Mouse (Mus musculus): Measurements from ENCODE around the gene Gm49342. TPM values are rescaled to one million over a fixed set of nuclear protein-coding genes. Genes with fewer than 3 reads are reported as not detected.
"Not testable (repeated sequence)": the region's sequence is repeated elsewhere in the genome, so short reads cannot be mapped to it uniquely, and the experiment has no call there.

Gene Gm49342
- total RNA-seq (2021): 1 to 10 TPM; 4.6 to 6.6 TPM
- long read RNA-seq, experiment 1: 0 reads
- long read RNA-seq, experiment 2: 0 reads

DNA sequence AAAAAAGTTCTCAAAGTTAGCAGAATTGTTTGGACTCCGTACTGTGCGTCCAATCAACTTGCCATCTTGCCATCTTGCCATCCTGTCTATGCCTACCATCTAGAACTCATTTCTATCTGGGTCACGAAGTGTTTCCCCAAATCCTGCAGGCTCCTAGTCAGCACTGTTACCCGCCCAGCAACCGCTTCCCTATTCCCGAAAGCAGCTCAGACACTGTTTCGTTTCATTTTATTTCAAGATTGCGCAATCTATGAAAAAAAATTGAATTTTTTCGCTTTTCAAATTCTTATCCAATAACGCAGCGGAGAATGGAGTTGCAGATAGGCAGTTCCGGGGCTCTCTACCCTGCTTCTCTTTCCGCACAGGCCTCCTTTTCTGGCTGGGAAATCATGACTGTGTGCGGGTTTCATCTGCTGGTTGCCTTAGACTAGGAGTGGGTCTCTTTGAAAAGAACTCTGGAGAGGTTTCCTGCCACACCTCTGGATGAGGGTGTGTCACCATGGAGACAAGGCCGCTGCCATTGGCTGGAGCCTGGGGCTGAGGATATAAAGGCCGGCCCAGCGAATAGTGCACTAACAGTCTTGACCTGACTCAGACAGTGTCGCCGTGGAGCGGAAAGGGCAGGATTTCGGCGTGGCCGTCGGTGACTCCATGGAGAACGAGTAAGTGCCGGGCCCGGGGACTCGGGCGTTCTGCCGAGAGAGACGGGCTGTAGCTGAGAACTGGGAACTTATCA, at the start of gene Gm49342:
TSS of gene Gm49342 (plus strand) at position 586 of the 736 bp plus-strand sequence.
- DNase-seq: peak; percentile 95
- intact Hi-C loops (cut with DNase I; ENCODE audit: low total_unique reads): no loop called here

- DNase-seq: no peak
- intact Hi-C loops (cut with DNase I; ENCODE audit: low total_unique reads): no loop called here
Observed at GRCm38 (mm10) chr14:50895407-50895806, 48.9 kb upstream of the Gm49342 start.

DNA sequence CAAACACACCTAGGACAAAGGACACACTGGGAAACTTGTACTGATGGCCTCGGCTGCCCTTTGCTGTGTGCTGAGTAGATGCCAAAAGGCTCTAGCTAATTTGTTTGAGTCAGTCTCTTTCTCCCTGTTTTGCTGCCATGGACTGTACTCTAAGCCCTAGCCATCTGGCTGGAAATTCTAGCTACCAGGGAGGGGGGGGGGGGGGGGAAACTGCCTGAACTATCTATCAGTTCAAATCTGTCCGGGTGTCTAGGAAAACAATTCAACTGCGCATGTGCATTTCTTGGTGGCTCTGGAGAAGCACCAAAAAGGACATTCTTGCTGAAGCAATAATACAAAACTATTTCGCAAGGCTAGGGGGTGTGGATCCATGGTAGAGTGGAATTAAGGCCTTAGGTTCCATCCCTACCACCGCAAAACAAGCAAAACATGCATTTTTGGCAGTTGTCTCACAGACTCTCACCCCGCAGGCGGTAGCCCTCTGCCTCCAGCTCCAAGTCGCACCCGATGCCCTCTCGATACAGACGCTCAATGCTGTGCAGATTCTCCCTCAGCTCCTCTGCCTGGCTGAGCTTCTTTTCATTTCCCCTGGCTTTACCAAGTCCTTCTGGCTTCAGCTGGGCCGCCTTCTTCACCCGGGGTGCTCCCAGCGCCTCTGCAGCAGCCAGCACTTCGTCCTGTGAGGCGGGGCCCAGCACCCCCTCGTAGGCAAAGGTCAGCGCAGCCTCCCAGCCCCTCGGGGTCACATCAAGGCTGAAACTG, 48.2 kb upstream of the Gm49342 start:
- intact Hi-C loops (cut with DNase I; ENCODE audit: low total_unique reads): no loop called here

DNA sequence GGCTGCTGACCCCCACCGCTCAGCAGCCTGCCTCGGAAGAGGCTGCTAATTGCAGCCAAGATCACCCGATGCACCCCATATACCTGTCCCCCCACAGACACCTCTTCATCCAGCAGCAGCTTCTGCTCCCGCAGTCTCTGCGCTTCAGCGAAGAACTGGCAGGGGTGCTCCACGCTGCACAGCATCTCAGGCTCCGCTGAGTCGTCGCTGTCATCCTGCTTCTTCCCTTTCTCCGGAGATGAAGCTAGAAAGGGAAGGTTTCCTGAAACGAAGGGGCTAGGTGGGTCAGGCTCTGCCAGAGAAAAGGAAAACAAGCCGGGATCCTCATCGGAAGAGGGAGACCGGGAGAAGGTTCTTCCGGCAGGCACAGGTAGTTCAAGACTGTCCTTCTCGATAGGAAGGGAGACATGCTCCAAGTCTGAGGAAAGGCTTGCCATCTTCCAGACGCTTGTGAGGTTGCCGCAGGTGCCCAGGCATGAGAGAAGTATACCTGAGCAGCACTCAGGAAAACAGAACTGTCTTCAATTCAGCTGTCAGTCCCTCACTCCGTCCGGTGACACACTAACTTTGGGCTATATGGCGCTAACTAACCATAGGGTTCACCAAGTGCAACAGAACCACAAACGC, 47.5 kb upstream of the Gm49342 start:
- DNase-seq: no peak
- intact Hi-C loops (cut with DNase I; ENCODE audit: low total_unique reads): no loop called here

More for the DNA sequence above, 48.2 kb upstream of the Gm49342 start:
- peak; percentile 61 for DNase-seq

DNA sequence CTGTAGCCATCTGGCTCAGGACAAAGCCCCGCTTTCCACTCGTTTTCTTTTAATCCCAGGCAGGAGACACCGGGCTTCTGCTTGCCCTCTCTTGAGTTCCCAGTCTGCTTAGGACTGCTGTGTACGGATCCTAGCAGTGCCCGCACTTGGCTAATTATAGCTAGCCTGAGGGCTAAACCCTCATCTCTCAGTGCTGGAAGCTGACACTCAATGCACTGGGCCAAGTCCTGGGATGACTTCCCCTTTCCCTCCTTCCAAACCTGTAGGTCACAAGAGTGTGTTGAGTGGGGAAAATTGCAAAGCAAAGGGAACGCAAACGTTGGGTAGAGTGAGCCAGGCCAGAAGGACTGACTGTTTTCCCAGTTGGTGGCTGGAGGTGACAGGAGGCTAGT, 46.9 kb upstream of the Gm49342 start, which contains the start of gene Klhl33:
TSS of gene Klhl33 (minus strand) at position 134 of the 392 bp plus-strand sequence.
- intact Hi-C loops (cut with DNase I; ENCODE audit: low total_unique reads): no loop called here
- DNase-seq: peak; percentile 49

DNA sequence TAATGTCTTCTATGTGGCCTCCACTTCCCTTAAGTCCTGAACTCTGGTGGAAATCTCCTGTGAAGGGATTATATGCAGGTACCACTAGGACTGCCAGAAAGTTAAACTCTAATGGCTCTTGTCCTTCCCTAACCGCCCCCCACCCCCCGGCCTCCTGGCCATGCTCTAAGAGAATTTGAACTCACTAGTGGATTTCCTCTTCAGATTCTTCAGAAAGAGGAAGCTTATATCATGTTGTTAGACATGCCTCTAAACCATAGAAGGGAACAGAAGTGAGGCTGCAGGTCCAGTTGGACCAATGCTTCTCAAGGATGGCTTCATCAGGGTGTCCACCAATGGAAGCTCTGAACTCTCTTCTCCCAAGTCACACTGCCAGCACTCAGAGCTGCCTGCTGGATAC, 46.3 kb upstream of the Gm49342 start:
- intact Hi-C loops (cut with DNase I; ENCODE audit: low total_unique reads); DNase-seq: not testable (repeated sequence)

GRCm38 (mm10) chr14:50903973-50904827, 40.1 kb upstream of the Gm49342 start:
- intact Hi-C loops (cut with DNase I; ENCODE audit: low total_unique reads): no loop called here
- peak; percentile 40 for DNase-seq

- no peak for DNase-seq
- intact Hi-C loops (cut with DNase I; ENCODE audit: low total_unique reads): no loop called here
Observed at GRCm38 (mm10) chr14:50904828-50905129, 39.5 kb upstream of the Gm49342 start.

DNA sequence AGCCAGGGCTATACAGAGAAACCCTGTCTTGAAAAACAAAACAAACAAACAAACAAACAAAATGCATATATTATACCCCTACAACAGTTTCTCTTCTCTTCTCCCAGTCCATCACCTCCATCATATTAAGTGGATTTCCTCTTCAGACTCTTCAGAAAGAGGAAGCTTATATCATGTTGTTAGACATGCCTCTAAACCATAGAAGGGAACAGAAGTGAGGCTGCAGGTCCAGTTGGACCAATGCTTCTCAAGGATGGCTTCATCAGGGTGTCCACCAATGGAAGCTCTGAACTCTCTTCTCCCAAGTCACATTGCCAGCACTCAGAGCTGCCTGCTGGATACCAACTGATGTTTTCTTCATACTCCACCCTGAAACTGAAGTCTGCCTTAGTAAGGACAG, 39.0 kb upstream of the Gm49342 start:
- intact Hi-C loops (cut with DNase I; ENCODE audit: low total_unique reads); DNase-seq: not testable (repeated sequence)

GRCm38 (mm10) chr14:50908126-50908525, 36.2 kb upstream of the Gm49342 start:
- no peak for DNase-seq
- intact Hi-C loops (cut with DNase I; ENCODE audit: low total_unique reads): no loop called here

DNA sequence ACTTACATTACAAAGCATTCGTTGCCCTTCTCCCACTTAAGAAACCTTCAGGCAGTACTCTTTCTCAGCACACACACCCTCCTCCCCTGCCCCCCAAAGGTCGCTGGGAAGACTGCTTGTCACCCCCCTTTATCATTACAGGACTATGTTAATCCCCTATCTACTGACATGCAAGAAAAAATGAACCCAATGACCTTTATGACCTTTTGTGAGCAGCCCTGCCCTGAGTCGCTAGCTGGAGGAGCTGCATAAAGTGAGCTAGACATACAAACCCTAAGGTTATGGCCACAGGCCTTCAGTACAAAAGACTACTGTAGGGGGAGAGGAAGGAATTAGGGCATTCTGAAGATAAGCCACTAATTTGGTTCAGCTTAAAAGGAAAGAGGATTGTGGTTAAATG, 33.0 kb upstream of the Gm49342 start:
- intact Hi-C loops (cut with DNase I; ENCODE audit: low total_unique reads): no loop called here
- no peak for DNase-seq

- DNase-seq; intact Hi-C loops (cut with DNase I; ENCODE audit: low total_unique reads): not testable (repeated sequence)
Observed at GRCm38 (mm10) chr14:50923437-50923836, 20.9 kb upstream of the Gm49342 start.

- intact Hi-C loops (cut with DNase I; ENCODE audit: low total_unique reads): no loop called here
Observed at GRCm38 (mm10) chr14:50924281-50925064, 19.8 kb upstream of the Gm49342 start, which contains the start of the genes Osgep and Apex1. Gene Osgep (minus strand): TSS chr14:50924893. Gene Apex1 (plus strand): TSS chr14:50924968.

DNA sequence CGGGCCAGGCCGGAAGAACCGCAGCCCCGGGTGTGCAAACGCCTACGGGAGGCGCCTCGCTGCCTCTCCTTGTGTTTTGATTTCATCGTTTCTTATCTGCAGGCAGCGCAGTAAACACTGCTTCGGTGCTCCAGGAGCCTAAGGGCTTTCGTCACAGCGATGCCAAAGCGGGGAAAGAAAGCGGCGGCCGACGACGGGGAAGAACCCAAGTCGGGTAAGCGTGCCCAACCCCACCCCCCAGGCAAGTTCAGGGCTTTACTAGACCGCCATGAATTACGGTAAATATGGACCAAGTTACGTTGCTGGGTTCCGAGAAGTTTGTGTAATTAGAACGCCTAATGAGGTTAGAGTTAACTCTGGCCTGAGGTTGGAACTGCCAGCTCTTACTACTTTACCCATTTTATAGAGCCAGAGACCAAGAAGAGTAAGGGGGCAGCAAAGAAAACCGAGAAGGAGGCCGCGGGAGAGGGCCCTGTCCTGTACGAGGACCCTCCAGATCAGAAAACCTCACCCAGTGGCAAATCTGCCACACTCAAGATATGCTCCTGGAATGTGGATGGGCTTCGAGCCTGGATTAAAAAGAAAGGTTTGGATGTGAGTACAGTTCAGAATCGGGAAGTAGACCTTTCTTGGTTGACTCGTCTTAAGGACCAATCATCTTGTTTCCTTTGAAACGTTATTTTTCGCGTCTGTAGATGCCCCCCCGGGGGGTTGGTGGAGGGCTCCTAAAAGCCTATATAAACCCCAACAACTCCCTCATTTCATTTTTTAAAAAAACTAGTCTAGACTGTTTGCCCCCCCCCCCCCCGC, 19.0 kb upstream of the Gm49342 start:
- intact Hi-C loops (cut with DNase I; ENCODE audit: low total_unique reads): no loop called here
- DNase-seq: no peak

More at GRCm38 (mm10) chr14:50924281-50925064, 19.8 kb upstream of the Gm49342 start, which contains the start of the genes Osgep and Apex1:
- peak; percentile 95 for DNase-seq

DNA sequence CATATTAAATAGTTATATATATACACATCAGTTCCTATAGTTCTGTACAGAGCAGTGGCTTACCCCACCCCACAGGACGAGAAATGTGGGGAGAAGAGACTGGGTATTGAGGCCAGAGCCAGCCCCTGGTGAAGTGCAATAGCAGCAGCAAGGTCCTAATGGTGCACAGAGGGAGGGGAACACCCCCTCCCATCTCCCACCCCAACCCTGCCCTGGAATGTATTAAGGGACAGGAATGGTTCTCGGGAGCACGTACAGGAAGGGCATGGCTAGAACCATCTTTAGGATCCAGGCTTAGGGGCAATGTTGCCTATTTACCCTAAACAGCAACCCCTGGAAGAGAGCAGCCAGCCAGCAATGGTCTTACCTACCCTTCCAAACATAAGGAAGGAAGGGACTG, 17.0 kb upstream of the Gm49342 start:
- DNase-seq: no peak
- intact Hi-C loops (cut with DNase I; ENCODE audit: low total_unique reads): no loop called here

- DNase-seq: peak; percentile 6
- intact Hi-C loops (cut with DNase I; ENCODE audit: low total_unique reads): loop anchor here (5.0 kb wide), 1 partner anchor 128 kb away; no protein-coding TSS in a partner anchor
Observed at GRCm38 (mm10) chr14:50929951-50930350, 14.4 kb upstream of the Gm49342 start.

DNA sequence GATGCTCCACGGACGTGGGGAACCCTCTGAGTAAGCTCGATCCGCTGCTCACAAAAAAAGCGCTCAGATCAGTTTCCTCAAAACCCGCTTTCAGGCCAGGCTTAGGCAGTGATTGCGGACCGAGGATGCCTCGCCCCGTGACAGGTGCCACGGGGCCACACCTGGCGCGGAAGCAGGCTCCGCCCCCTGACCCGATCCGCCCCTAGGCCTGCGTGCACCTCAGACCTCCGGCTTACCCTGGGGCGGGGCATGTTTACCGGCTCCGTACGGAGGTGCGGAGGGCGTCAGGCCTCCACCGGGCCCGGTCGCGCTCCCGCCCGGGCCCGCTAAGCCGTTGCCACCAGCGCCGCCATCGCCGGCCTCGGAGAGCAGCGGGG, 14.0 kb upstream of the Gm49342 start:
- DNase-seq: peak; percentile 53
- intact Hi-C loops (cut with DNase I; ENCODE audit: low total_unique reads): loop anchor here (5.0 kb wide), 1 partner anchor 128 kb away; no protein-coding TSS in a partner anchor

Data from gastrocnemius, postnatal 14 days (tissue).